In genomic region chr3:97642001-97642400, GRCm38 (mm10) we compare ENCODE assay signal across 27 mouse cellular contexts. TPM values are rescaled to one million over a fixed set of nuclear protein-coding genes. Genes with fewer than 3 reads are reported as not detected.
"Had no signal": no experiment of that assay in that cellular context is flagged by ENCODE, and none has a peak within 500 bp of the region (broad histone marks: within the 10 kb centered on the region; RNA-seq: fewer than 3 reads in every experiment).

No protein-coding gene starts in this region.

- H3K27ac ChIP-seq: midbrain, embryonic 10.5 days; midbrain, embryonic 12.5 days; neural tube, embryonic 13.5 days; neural tube, embryonic 15.5 days had no signal

- H3K4me1 ChIP-seq: midbrain, embryonic 10.5 days; midbrain, embryonic 12.5 days; neural tube, embryonic 15.5 days had no signal

- H3K9ac ChIP-seq: lung, embryonic 14.5 days; midbrain, embryonic 12.5 days; neural tube, embryonic 13.5 days; neural tube, embryonic 15.5 days had no signal

- H3K4me2 ChIP-seq: lung, embryonic 14.5 days; midbrain, embryonic 12.5 days; neural tube, embryonic 13.5 days; neural tube, embryonic 15.5 days had no signal

- H3K9me3 ChIP-seq: midbrain, embryonic 10.5 days; midbrain, embryonic 12.5 days; neural tube, embryonic 13.5 days; neural tube, embryonic 15.5 days had no signal

- H3K27me3 ChIP-seq: midbrain, embryonic 12.5 days; neural tube, embryonic 13.5 days; neural tube, embryonic 15.5 days had no signal

- DNase-seq: lung, adult 18-20 months; lung, embryonic 14.5 days; lung, postnatal 10 days; lung, postnatal 4 days; midbrain, embryonic 14.5 days; retina, postnatal 1 day; right cerebral cortex, adult 18-20 months; right cerebral cortex, postnatal 25 days; right cerebral cortex, postnatal 4 days; spleen, adult 18-20 months; thymus, adult 2 months; thymus, postnatal 25 days; thymus, postnatal 4 days had no signal

- H3K36me3 ChIP-seq: midbrain, embryonic 10.5 days; midbrain, embryonic 12.5 days; neural tube, embryonic 13.5 days; neural tube, embryonic 15.5 days had no signal

- H3K4me3 ChIP-seq: midbrain, embryonic 10.5 days; midbrain, embryonic 12.5 days; myocyte; neural tube, embryonic 13.5 days; neural tube, embryonic 15.5 days had no signal

- ATAC-seq: midbrain, embryonic 16.5 days had no signal

RNA-seq across cellular contexts. Expression of gene Gm17651, which starts 32.5 kb away (rescaled TPM):
- polyA plus RNA-seq: liver, embryonic 16.5 days; lung, embryonic 14.5 days; lung, embryonic 16.5 days; midbrain, embryonic 10.5 days; midbrain, embryonic 12.5 days; midbrain, embryonic 14.5 days; midbrain, embryonic 16.5 days; myocyte; neural tube, embryonic 11.5 days; neural tube, embryonic 13.5 days; neural tube, embryonic 15.5 days; small intestine, adult 2 months; stomach, embryonic 14.5 days; stomach, embryonic 16.5 days; testis, adult 2 months; thymus, adult 2 months; urinary bladder, adult 2 months had no signal
